Mouse (Mus musculus) heart, adult 18-20 months (tissue): ENCODE results near the gene Wdfy2. TPM values are rescaled to one million over a fixed set of nuclear protein-coding genes. Genes with fewer than 3 reads are reported as not detected.

Source experiments
- DNase-seq, 2 experiments: peaks; one replicate each; pipeline ENCODE4 v3.0.0; 2021 to 2022; ENCODE audit warnings: mixed read lengths in 1 of 2
- total RNA-seq, 2 experiments: library from RNA; stranded (reverse); gene quantifications; 2 replicates each; pipeline ENCODE4 v1.2.3; 2021

The Wdfy2 gene
- total RNA-seq, 2 experiments from 2014 or later: 6.4 to 6.9 TPM

GRCm38 (mm10) chr14:62842976-62843375 lies 5.5 kb downstream of the Wdfy2 start:
- no peak for DNase-seq

GRCm38 (mm10) chr14:62844226-62844625 lies 6.7 kb downstream of the Wdfy2 start:
- peak in 1 of 2 experiments; percentile 22 for DNase-seq

- DNase-seq: peak; percentile 69 to 73
Observed at GRCm38 (mm10) chr14:62845011-62845840, 7.7 kb downstream of the Wdfy2 start.

DNA sequence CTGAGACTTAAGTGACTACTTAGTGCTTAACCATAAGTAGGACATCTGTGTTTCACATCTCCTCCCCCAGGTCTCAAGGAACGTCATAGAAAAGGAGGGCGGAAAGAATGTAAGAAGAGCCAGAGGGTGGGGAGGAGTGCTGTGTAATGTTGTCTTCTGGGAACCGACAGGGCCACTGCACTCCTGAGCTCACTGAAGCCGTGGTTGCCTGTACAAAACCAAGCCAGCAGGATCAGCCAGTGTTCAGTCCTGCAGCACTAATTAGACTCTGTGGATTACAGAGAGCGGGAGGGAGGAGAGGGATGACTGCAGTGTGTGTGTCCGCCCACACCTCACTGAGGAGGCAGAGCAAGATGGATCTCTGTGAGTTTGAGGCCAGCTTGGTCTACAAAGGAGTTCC lies 13.5 kb downstream of the Wdfy2 start:
- no peak for DNase-seq

- DNase-seq: no peak
Observed at GRCm38 (mm10) chr14:62852840-62853239, 15.4 kb downstream of the Wdfy2 start.

DNA sequence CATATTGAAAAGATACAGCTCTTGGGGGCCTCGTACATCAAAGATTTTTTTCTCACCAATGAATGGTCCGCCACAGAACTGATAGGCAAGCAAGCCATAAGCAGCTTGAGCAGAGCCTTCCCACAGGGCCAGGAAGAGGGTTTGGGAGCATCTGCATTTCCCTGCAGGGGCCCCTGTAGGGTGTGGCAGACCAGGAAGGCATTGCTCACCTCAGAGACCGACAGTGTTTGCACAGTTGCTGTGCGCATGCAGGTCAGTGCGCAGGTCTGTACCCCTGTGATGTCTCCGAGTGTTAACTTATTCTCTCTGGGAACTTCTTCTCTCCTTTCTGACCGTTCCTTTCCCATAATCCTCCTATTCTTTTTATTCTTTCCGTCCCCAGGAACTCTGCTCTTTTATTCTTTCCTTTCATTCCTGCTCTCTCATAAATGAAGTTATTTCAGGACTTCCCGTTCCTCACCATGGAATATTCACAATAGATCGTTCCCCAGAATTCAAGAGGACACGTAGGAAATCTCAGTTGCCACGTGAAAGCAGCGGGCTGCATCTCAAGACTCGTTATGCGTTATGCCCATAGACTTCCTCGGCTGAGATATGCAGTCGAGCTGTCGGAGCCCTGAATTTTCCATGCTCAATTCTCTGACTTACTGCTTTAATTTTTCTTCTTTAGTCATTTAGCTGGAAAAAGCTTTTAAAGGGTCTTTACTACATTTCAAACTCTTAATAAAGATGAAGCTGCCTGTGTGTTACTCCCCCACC lies 17.8 kb downstream of the Wdfy2 start:
- no peak for DNase-seq

DNA sequence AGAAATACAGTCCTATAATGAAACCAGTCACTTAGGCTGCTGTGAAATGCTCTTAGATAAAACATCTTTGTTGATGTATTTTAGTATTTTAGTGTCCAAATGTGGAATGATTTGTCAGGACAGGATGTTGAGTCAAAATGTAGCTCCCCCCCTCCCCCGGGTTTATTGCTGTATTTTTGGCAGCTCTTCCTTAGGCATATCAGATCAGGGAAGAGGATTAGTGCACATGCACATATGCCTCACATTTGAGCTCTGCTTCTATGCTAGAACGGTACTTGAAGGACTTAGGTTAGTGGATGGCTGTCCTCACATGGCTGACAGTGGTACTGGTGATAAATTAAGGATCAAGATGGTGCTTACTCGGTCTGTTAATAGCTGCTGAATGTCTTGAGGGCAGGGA lies 18.4 kb downstream of the Wdfy2 start:
- no peak for DNase-seq

GRCm38 (mm10) chr14:62856490-62856889 lies 19.0 kb downstream of the Wdfy2 start:
- no peak for DNase-seq

DNA sequence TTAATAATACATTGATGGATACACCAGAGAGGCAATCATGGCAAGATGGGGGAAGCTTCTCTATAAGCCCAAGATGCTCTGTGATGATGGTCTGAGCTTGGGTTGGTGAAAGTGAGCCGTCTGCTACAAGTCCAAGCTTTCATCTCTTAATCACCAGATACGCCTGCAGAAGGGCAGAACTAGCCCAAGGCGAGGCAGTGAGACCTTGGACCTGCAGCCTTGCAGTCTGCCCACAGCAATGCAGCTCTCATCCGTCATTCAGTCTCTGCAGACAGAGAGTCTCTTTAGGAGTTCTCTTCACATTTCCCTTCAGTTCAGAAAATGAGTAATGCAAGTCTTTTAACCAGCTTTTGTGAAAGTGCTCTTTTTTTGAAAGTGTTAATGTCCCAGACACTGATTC lies 20.4 kb downstream of the Wdfy2 start:
- DNase-seq: no peak

DNA sequence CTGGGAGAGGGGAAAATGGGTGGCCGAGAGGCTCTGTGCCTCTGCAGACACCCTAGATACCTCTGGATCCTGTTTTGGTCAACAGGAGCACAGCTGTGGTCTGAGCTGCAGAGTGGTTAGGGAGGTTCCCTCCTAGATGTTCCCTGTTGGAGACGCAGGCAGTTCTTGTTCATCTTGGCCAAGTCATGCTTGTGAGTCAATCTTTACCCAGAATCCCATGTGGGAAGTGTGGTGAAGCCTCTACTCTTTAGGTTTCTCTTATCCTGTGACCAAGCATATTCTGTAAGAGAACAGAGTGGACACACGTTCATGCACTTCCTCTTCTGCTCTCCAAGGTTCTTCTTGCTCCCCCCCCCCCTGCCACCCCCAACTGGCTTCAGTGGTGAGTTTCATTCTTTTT lies 20.8 kb downstream of the Wdfy2 start:
- peak in 1 of 2 experiments; percentile 76 for DNase-seq

DNA sequence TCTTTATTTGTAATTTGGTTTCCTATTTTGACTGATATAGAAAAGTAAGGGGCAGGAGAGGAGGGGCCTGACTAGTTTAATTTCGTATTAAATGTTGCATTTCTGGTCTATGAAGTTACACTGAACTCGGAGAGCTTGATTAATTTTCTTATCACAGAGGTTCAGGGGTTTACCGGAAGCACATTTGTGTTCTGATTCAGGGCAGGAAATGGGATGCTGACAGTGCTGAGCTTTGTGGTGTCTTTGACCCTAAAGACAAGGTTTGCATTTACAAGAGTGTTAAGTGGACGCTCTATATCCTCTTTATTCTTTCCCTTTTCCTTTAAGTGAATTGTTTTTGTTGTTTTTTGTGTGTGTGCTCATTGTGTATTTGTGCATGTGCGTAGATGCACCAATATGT lies 25.1 kb downstream of the Wdfy2 start:
- DNase-seq: no peak

- no peak for DNase-seq
Observed at GRCm38 (mm10) chr14:62864254-62864653, 26.8 kb downstream of the Wdfy2 start.

GRCm38 (mm10) chr14:62865405-62865804 lies 27.9 kb downstream of the Wdfy2 start:
- DNase-seq: no peak

GRCm38 (mm10) chr14:62867069-62867468 lies 29.6 kb downstream of the Wdfy2 start:
- no peak for DNase-seq

GRCm38 (mm10) chr14:62867576-62867975 lies 30.1 kb downstream of the Wdfy2 start:
- DNase-seq: no peak

DNA sequence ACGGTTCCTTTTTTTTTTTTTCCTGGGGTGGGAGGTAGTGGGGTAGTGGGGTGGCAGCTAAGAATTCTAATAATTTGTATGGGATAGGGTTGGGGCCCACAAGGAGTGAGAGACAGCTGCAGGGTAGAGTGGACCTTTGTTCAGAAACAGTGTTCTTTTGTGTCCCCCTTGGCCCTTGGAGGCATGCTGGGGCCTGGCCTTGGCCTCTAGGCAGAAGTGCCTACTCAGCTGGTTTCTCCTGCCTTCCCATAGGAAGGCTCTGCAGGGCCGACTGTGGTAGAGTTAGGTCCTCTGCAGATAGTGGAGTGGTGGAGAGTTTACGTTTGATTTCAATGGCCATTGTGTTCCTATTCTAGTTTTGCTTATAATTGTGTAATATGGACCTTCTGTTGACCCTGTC lies 30.8 kb downstream of the Wdfy2 start:
- no peak for DNase-seq

DNA sequence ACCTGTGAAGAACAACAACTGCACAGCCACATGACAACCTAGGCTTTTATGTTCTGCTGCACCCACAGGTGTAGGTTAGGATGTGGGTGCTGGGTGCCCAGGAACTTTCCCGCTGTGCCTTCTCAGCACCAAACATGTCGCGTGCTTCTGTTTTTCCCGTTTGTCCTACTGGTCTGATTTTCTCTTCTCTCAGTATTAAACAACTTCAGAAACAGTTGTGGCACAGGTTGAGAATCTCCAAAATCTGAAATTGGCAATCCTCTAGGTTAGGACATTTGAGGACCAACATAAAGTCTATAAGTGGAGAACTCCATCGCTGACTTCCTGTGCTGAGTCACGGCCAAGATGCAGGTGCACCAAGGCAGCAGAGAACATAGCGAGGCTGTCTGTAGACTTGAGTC lies 32.8 kb downstream of the Wdfy2 start:
- no peak for DNase-seq

- no peak for DNase-seq
Observed at GRCm38 (mm10) chr14:62871431-62871830, 34.0 kb downstream of the Wdfy2 start.

- peak in 1 of 2 experiments; percentile 37 for DNase-seq
Observed at GRCm38 (mm10) chr14:62871932-62872331, 34.5 kb downstream of the Wdfy2 start.

- no peak for DNase-seq
Observed at GRCm38 (mm10) chr14:62873820-62874219, 36.3 kb downstream of the Wdfy2 start.

- no peak for DNase-seq
Observed at GRCm38 (mm10) chr14:62874348-62874747, 36.9 kb downstream of the Wdfy2 start.

DNA sequence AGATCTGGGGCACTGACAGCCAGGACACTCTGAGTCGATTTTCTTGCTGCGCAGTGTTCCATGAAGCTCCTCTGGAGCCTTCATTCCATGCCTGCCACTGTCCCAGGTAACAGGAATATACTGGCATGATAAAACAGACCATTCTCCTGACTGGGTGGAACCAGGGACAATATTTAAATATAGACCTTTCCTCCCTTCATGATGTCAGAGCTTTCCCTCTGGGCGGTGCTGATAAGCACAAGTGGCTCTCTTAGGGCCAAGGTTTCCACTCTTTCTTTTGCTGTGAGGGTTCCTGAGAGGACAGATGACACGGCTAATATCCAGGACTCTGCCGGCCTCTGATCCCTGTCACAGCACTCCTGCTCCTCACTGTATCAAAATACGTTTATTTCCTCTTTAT lies 40.6 kb downstream of the Wdfy2 start:
- peak; percentile 68 to 73 for DNase-seq

- DNase-seq: no peak
Observed at GRCm38 (mm10) chr14:62878634-62879430, 41.4 kb downstream of the Wdfy2 start.
